Mouse (Mus musculus): ENCODE measurements around the gene Il22ra1.
"Not testable (repeated sequence)": the region's sequence is repeated elsewhere in the genome, so short reads cannot be mapped to it uniquely, and the experiment has no call there.

Il22ra1 gene

DNA sequence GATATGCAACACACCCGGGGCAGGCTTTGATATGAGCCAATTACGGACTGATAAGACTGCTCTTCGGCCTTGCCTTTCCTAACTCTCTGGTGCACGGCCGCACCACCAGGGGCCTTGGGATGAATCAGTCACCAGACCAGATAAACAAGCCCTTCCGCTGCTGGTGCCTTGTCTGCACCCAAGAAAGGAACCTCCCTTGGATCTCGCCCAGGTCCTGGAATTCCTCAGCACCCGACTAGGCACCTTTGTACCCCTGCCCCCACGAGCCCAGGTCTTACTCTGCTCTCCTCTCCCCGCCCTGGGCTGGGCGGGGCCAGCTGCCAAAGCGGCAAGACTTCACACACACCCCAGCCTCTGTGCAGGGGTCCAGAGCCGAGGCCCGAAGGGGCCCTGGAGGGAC lies at the start of gene Il22ra1:
Gene Il22ra1 (plus strand): TSS at position 356 of the 400 bp plus-strand sequence.
- no peak for DNase-seq (ENCODE audit: extremely low read depth, low read depth)

GRCm38 (mm10) chr4:135679316-135679715 lies 48.7 kb upstream of the Il22ra1 start:
- no peak for DNase-seq (ENCODE audit: extremely low read depth, low read depth)

GRCm38 (mm10) chr4:135681789-135682188 lies 46.2 kb upstream of the Il22ra1 start:
- DNase-seq (ENCODE audit: extremely low read depth, low read depth) = no peak

GRCm38 (mm10) chr4:135683553-135683952 lies 44.4 kb upstream of the Il22ra1 start:
- DNase-seq (ENCODE audit: extremely low read depth, low read depth) = no peak

DNA sequence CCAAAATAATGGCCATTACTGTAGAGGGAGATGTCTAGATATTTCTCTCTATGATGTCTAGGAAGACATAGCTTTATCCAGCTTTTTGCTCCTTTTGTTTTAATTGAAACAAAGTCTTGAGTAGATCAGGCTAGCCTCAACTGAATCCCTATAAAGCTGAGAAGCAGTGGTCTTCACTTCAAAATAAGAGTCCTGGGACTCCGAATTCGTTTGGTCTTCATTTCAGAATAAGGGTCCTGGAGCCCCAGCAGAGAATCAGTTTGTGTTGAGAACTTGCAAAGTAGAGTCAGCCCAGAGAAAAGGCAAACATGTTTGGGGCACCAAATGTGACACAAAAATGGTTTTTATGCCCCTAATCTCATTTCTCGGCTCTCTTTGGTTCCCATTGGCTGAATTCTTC lies 43.2 kb upstream of the Il22ra1 start:
- DNase-seq (ENCODE audit: extremely low read depth, low read depth) = peak; percentile 19

DNA sequence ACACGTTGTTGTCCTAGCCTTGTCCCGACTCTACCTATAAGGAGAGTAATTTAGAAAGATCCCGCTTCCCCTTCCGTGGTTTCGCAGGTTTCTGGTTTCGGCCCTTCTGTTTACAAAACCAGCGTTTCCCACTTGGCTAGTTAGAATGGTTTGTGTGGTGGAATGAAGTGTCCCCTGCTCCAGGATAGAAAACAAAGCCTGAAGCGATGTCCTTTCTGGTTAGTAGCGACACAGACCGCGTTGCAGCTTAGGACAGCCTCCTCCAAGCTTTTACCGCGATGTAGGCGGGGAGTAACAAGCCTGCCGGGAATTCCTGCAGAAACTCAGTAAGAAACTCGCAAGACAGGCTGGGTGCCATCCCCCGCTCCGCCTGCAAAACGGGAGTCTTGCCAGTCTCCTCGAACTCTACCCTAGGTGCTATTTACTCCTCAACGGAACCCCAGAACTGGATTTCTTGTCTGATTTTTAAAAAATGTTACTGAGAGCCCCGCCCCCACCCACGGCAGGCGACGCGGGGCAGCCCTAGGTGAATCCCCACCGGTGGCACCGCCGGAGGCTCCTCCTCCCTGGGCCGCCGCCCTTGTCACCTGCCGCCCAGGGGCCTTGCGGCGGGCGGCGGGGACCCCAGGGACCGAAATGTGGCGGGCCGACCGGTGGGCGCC lies 41.9 kb upstream of the Il22ra1 start, which contains the start of gene Ifnlr1:
Gene Ifnlr1 (plus strand): TSS at position 382 of the 662 bp plus-strand sequence.
- no peak for DNase-seq (ENCODE audit: extremely low read depth, low read depth)

DNA sequence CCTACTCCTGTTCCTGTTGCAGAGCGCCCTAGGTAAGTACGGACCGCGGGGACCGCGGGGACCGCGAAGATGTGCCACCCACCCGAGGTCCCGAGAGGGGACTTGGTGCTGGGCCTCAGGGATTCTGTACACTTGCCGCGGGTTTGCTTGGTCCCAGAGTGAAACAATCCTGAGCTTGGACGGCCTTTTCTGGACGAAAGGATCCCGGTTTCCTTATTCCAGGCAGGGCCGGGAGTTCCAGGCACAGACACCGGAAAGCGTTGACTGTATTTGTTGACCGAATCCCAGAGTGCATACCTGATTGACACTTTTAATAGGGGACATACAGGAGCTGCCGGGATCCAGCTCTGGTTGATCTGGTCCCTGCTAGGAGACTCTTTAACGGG lies 41.4 kb upstream of the Il22ra1 start:
- DNase-seq (ENCODE audit: extremely low read depth, low read depth) = no peak

DNA sequence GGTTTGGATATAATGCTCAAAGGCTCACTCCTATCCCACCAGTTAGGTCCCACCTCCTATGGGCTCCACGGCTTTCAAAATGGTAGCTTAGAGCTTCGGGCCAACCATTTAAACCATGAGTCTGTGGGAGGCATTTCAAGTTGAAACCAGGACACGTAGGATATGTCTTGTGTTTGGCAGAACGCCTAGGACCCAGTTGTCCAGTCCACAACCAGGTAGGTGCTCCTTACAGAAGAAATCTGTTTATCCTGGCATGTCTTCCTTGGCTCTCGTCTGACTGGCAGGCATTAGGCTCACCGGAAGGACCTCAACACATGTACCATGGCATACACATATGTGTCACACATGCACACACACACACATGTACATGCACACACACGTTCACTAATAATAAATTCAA lies 38.2 kb upstream of the Il22ra1 start:
- no peak for DNase-seq (ENCODE audit: extremely low read depth, low read depth)

GRCm38 (mm10) chr4:135690241-135690640 lies 37.7 kb upstream of the Il22ra1 start:
- no peak for DNase-seq (ENCODE audit: extremely low read depth, low read depth)

DNA sequence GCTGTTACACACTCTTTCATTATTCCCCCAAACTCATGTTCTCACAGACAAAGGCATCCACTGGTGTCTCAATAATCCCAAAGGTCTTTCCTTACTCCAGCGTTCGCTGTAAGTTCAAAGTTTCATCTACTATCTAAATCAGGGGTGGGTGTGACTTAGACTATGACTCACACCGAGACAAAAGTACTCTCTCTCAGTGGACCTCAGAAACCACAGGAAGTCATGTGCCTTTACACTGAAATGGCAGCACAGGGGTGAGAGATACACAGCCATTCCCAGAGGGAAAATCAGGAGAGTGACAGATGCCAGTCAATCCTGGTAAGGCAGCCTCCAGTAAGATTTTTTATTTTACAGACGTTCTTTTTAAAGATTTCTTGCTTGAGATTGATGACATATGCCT lies 35.1 kb upstream of the Il22ra1 start:
- DNase-seq (ENCODE audit: extremely low read depth, low read depth) = no peak

- no peak for DNase-seq (ENCODE audit: extremely low read depth, low read depth)
These were observed 29.5 kb upstream of the Il22ra1 start for GRCm38 (mm10) chr4:135698498-135698897.

DNA sequence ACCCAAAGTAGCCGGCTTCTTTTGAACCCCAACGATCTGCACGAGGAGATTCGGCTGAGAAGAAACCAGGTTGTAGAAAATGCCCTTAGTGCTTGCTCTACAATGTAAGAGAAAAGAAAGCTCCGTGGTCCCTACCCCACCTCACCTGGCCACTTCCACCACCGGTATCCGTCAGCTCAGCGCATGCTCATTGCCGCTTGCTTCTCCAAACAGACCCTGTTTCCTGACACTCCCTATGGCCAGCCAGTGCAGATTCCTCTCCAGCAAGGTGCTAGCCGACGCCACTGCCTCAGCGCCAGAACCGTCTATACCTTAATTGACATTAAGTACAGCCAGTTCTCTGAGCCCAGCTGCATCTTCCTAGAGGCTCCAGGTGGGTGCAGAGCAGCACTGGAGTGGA lies 24.5 kb upstream of the Il22ra1 start:
- DNase-seq (ENCODE audit: extremely low read depth, low read depth) = no peak

GRCm38 (mm10) chr4:135704016-135704415 lies 24.0 kb upstream of the Il22ra1 start:
- no peak for DNase-seq (ENCODE audit: extremely low read depth, low read depth)

- DNase-seq (ENCODE audit: extremely low read depth, low read depth) = no peak
These were observed 21.9 kb upstream of the Il22ra1 start for GRCm38 (mm10) chr4:135706045-135706444.

DNA sequence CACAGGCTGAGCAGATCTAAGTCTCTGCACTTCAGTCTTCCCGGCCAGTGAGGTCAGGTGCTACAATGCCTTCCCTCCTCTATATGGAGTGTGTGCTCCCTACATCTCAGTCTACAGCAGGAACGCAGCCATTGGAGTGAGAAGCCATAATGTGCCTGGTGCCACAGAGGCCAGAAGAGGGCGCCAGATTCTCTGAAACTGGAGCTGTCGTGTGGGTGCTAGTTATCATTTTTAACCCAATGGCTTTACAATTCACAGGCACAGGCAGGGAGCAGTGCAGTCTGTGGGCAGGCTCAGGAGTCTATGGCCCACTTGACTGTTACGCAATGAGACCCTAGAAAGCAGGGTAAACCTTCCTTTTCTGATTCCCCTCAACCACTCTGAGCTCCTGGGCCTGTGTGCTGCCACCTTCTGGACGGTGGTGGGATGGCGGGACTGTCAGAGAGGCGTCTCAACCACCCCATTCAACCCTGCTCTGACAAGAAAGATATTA lies 18.9 kb upstream of the Il22ra1 start:
- peak; percentile 60 for DNase-seq (ENCODE audit: extremely low read depth, low read depth)

- DNase-seq (ENCODE audit: extremely low read depth, low read depth) = no peak
These were observed 18.4 kb upstream of the Il22ra1 start for GRCm38 (mm10) chr4:135709621-135710020.

- DNase-seq (ENCODE audit: extremely low read depth, low read depth) = peak; percentile 84
These were observed 17.6 kb upstream of the Il22ra1 start for GRCm38 (mm10) chr4:135710392-135710791.

DNA sequence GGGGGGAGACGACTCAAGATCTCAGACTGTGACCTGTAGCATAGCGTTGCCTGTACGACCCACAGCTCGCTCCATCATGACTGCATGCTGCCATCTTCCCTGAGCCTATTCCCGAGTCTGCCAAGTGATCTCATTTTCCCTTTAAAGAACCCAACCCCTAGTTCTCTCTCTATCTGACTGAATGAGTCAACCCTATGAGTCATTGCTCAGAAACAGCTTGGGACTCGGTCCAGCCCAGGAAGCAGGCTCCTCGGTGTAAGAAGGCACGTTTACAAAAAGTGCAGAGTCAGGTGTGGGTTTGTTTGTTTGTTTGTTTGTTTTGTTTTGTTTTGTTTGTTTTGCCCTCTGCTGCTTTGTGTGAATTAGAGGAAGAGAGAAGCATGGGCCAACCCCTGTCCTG lies 13.2 kb upstream of the Il22ra1 start:
- no peak for DNase-seq (ENCODE audit: extremely low read depth, low read depth)

GRCm38 (mm10) chr4:135716438-135716837 lies 11.5 kb upstream of the Il22ra1 start:
- DNase-seq (ENCODE audit: extremely low read depth, low read depth) = not testable (repeated sequence)

GRCm38 (mm10) chr4:135722540-135723290 lies 5.3 kb upstream of the Il22ra1 start:
- no peak for DNase-seq (ENCODE audit: extremely low read depth, low read depth)

DNA sequence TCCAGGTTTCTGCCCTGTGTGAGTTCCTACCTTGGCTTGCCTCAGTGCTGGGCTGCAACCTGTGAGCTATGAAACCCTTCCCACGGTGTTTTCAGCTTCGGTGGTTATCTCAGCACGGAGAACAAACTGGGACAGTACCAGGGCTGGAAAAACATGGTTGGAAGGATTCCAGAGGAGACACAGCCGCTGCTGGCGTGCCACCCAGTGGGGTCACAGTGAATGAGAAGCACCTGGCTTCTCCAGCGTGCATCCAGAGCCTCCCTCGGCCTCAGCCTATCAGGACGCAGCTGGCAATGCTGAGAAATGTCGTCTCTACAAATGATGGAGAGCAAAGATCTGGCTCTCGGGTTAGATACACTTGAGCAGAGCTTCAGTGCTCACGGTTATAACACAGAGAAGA lies 1.6 kb upstream of the Il22ra1 start:
- no peak for DNase-seq (ENCODE audit: extremely low read depth, low read depth)

DNA sequence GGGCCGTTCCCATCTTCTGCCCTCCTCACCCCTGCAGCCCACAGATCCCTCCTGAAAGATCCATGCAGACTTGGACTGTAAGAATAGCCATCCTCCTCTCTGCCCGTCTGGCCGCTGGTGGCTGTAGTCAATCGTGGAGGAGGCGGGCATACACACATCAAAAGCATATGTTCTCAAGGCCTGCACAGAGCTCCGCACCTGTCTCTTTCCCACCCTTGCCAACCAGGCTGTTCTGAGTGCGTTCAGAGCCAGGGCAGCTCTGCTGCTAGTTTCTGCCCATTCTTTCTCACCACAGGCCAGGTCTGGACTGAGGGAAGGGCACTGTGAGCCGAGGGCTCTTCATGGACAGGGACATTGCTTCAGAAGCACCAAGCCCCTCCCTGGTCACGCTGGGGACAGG lies 2.2 kb downstream of the Il22ra1 start:
- DNase-seq (ENCODE audit: extremely low read depth, low read depth) = no peak

GRCm38 (mm10) chr4:135730951-135731350 lies 3.0 kb downstream of the Il22ra1 start:
- DNase-seq (ENCODE audit: extremely low read depth, low read depth) = no peak

All from MEL-GATA-1-ER (cell line).